Mouse (Mus musculus) MEL (cell line): ENCODE measurements around the gene Mt2. TPM values are rescaled to one million over a fixed set of nuclear protein-coding genes. Genes with fewer than 3 reads are reported as not detected.

Experiments used
- DNase-seq: peaks from one replicate; pipeline ENCODE4 v3.0.0; 2011; ENCODE audit warnings: low read depth, low spot score
- H3K27ac ChIP-seq: 2 replicates; pipeline ENCODE4 v1.5.1; 2012; ENCODE audit warnings: low read depth, mild to moderate bottlenecking, control low read depth, low read length, moderate library complexity; ENCODE audit not compliant: control insufficient read depth
- H3K27me3 ChIP-seq, 2 experiments: fragments of 150-350 bp in 1 of 2; sonication (generic) in 1 of 2; 2 replicates each; pipeline ENCODE4 v1.6.1; 2012; ENCODE audit warnings: low read length in 2 of 2, mild to moderate bottlenecking in 2 of 2, improper control_type of control experiment in 1 of 2, moderate library complexity in 1 of 2; ENCODE audit not compliant: insufficient read depth in 2 of 2, control insufficient read depth in 1 of 2
- H3K36me3 ChIP-seq, 2 experiments: 2 replicates each; pipeline ENCODE4 v1.6.1; 2012 to 2014; ENCODE audit warnings: low read length in 2 of 2, improper control_type of control experiment in 1 of 2, inconsistent platforms in 1 of 2, mild to moderate bottlenecking in 1 of 2; ENCODE audit not compliant: insufficient read depth in 2 of 2, control insufficient read depth in 1 of 2
- H3K4me1 ChIP-seq, 2 experiments: fragments of 150-350 bp in 1 of 2; sonication (generic) in 1 of 2; 2 replicates each; pipeline ENCODE4 v1.6.1; 2012; ENCODE audit warnings: low read length in 2 of 2, improper control_type of control experiment in 1 of 2, mild to moderate bottlenecking in 1 of 2; ENCODE audit not compliant: insufficient read depth in 2 of 2, control insufficient read depth in 1 of 2
- H3K4me3 ChIP-seq, 2 experiments: fragments of 150-350 bp in 1 of 2; sonication (generic) in 1 of 2; 2 replicates each; pipeline ENCODE4 v1.5.1; 2012; ENCODE audit warnings: low read depth in 2 of 2, low read length in 2 of 2, mild to moderate bottlenecking in 2 of 2, moderate library complexity in 2 of 2, control low read depth in 1 of 2, improper control_type of control experiment in 1 of 2; ENCODE audit not compliant: control insufficient read depth in 1 of 2, insufficient read depth in 1 of 2
- H3K79me2 ChIP-seq: 2 replicates; pipeline ENCODE4 v1.6.1; 2012; ENCODE audit warnings: mild to moderate bottlenecking, low read length, moderate library complexity; ENCODE audit not compliant: control insufficient read depth, poor library complexity, insufficient read depth
- H3K9ac ChIP-seq: 2 replicates; pipeline ENCODE4 v1.6.1; 2012; ENCODE audit warnings: low read depth, mild to moderate bottlenecking, control low read depth, low read length, moderate library complexity; ENCODE audit not compliant: control insufficient read depth, poor library complexity, severe bottlenecking
- H3K9me3 ChIP-seq: fragments of 150-350 bp; sonication (generic); replicated peaks from 2 replicates; pipeline ENCODE4 v1.6.1; 2012; ENCODE audit warnings: mild to moderate bottlenecking, low read length, improper control_type of control experiment, moderate library complexity; ENCODE audit not compliant: insufficient read depth
- BHLHE40 ChIP-seq: IDR thresholded peaks from 2 replicates; pipeline ENCODE4 v1.6.1; 2012; ENCODE audit warnings: low read depth, mild to moderate bottlenecking, inconsistent platforms, low read length, improper control_type of control experiment, borderline replicate concordance
- CHD1 ChIP-seq: IDR thresholded peaks from 2 replicates; pipeline ENCODE4 v1.6.1; 2012; ENCODE audit warnings: low read depth, mild to moderate bottlenecking, inconsistent platforms, low read length, improper control_type of control experiment
- ELF1 ChIP-seq: IDR thresholded peaks from 2 replicates; pipeline ENCODE4 v1.6.1; 2014; ENCODE audit warnings: low read depth, mild to moderate bottlenecking, inconsistent platforms, low read length, improper control_type of control experiment, moderate library complexity
- EP300 ChIP-seq, 2 experiments: IDR thresholded peaks; 2 replicates each; pipeline ENCODE4 v1.6.1; 2011; ENCODE audit warnings: improper control_type of control experiment in 2 of 2, low read length in 2 of 2, low read depth in 1 of 2, mild to moderate bottlenecking in 1 of 2
- ETS1 ChIP-seq: IDR thresholded peaks from 2 replicates; pipeline ENCODE4 v1.6.1; 2012; ENCODE audit warnings: low read depth, mild to moderate bottlenecking, inconsistent platforms, low read length, improper control_type of control experiment, moderate library complexity
- GABPA ChIP-seq: IDR thresholded peaks from 2 replicates; pipeline ENCODE4 v1.6.1; 2012; ENCODE audit warnings: low read depth, mild to moderate bottlenecking, inconsistent platforms, low read length, improper control_type of control experiment, moderate library complexity
- GATA1 ChIP-seq: IDR thresholded peaks from 2 replicates; pipeline ENCODE4 v1.6.1; 2011; ENCODE audit warnings: low read depth, low read length, improper control_type of control experiment
- HCFC1 ChIP-seq: IDR thresholded peaks from 2 replicates; pipeline ENCODE4 v1.6.1; 2012; ENCODE audit warnings: low read depth, mild to moderate bottlenecking, inconsistent platforms, low read length, improper control_type of control experiment, moderate library complexity
- KAT2A ChIP-seq: conservative IDR thresholded peaks from 2 replicates; pipeline ENCODE4 v1.6.1; 2012; ENCODE audit warnings: low read depth, low read length, improper control_type of control experiment, inconsistent platforms
- MAFK ChIP-seq: IDR thresholded peaks from 2 replicates; pipeline ENCODE4 v1.6.1; 2011; ENCODE audit warnings: low read depth, mild to moderate bottlenecking, low read length, improper control_type of control experiment, borderline replicate concordance
- MXI1 ChIP-seq: IDR thresholded peaks from 2 replicates; pipeline ENCODE4 v1.6.1; 2011; ENCODE audit warnings: mild to moderate bottlenecking, low read depth, low read length, improper control_type of control experiment
- MYB ChIP-seq: IDR thresholded peaks from 2 replicates; pipeline ENCODE4 v1.6.1; 2011; ENCODE audit warnings: mild to moderate bottlenecking, low read depth, low read length, improper control_type of control experiment
- NELFE ChIP-seq: IDR thresholded peaks from 2 replicates; pipeline ENCODE4 v1.6.1; 2011; ENCODE audit warnings: low read depth, low read length, improper control_type of control experiment
- NRF1 ChIP-seq: IDR thresholded peaks from 2 replicates; pipeline ENCODE4 v1.6.1; 2014; ENCODE audit warnings: low read depth, mild to moderate bottlenecking, inconsistent platforms, low read length, improper control_type of control experiment, moderate library complexity; ENCODE audit not compliant: poor library complexity, insufficient read depth, severe bottlenecking
- POLR2A ChIP-seq, 2 experiments: IDR thresholded peaks; 2 replicates each; pipeline ENCODE4 v1.6.1; 2011 to 2012; ENCODE audit warnings: low read length in 2 of 2, mild to moderate bottlenecking in 2 of 2, control low read depth in 1 of 2, improper control_type of control experiment in 1 of 2, low read depth in 1 of 2, moderate library complexity in 1 of 2; ENCODE audit not compliant: control insufficient read depth in 1 of 2, insufficient read depth in 1 of 2, poor library complexity in 1 of 2
- POLR2AphosphoS5 ChIP-seq: IDR thresholded peaks from 2 replicates; pipeline ENCODE4 v1.6.1; 2012; ENCODE audit warnings: low read depth, borderline replicate concordance, mild to moderate bottlenecking, inconsistent platforms, low read length, moderate library complexity, mixed read lengths
- RAD21 ChIP-seq: IDR thresholded peaks from 2 replicates; pipeline ENCODE4 v1.6.1; 2011; ENCODE audit warnings: mild to moderate bottlenecking, low read depth, low read length, improper control_type of control experiment
- RCOR1 ChIP-seq: IDR thresholded peaks from 2 replicates; pipeline ENCODE4 v1.6.1; 2012; ENCODE audit warnings: low read depth, mild to moderate bottlenecking, inconsistent platforms, low read length, improper control_type of control experiment
- SIN3A ChIP-seq: IDR thresholded peaks from 2 replicates; pipeline ENCODE4 v1.6.1; 2012; ENCODE audit warnings: low read length, improper control_type of control experiment, inconsistent platforms
- TBP ChIP-seq: IDR thresholded peaks from 2 replicates; pipeline ENCODE4 v1.8.0; 2011; ENCODE audit warnings: low read depth, low read length, improper control_type of control experiment
- TCF12 ChIP-seq: IDR thresholded peaks from 2 replicates; pipeline ENCODE4 v1.6.1; 2014; ENCODE audit warnings: low read depth, mild to moderate bottlenecking, inconsistent platforms, low read length, improper control_type of control experiment, moderate library complexity
- USF1 ChIP-seq: IDR thresholded peaks from 2 replicates; pipeline ENCODE4 v1.6.1; 2014; ENCODE audit warnings: low read depth, mild to moderate bottlenecking, inconsistent platforms, low read length, improper control_type of control experiment, moderate library complexity
- USF2 ChIP-seq, 2 experiments: IDR thresholded peaks; 2 replicates each; pipeline ENCODE4 v1.6.1; 2011 to 2012; ENCODE audit warnings: improper control_type of control experiment in 2 of 2, low read length in 2 of 2, borderline replicate concordance in 1 of 2, inconsistent platforms in 1 of 2, low read depth in 1 of 2, mild to moderate bottlenecking in 1 of 2; ENCODE audit not compliant: insufficient read depth in 1 of 2
- polyA plus RNA-seq, 2 experiments: library from polyadenylated mRNA; stranded (reverse) in 1 of 2; unstranded in 1 of 2; fragments of >175 nt in 1 of 2; fragments of >200 nt in 1 of 2; gene quantifications; 2 replicates each; pipeline versions ENCODE4 v1.2.1 to v1.2.4; 2012; ENCODE audit warnings: low replicate concordance in 2 of 2, low read depth in 1 of 2; ENCODE audit not compliant: insufficient read length in 2 of 2, insufficient read depth in 1 of 2, missing spikeins in 1 of 2
- total RNA-seq: library from RNA; depleted of rRNA; stranded (reverse); fragments of 300-350 nt; gene quantifications from 2 replicates; pipeline ENCODE4 v1.2.3, GENCODE M21; 2012

Mt2 gene
- total and polyA plus RNA-seq, 3 experiments, result 469 to 2,013 TPM; not detected in 1

- Histone ChIP-seq H3K27ac (peak overlapping the region; percentile 88), H3K9me3 (no peaks in the 10 kb centered on the region), H3K79me2 (peaks cover 21% of the 10 kb centered on the region), H3K4me1 (peaks cover 13 to 39% of the 10 kb centered on the region in 2 experiments), H3K4me3 (peak overlapping the region; percentile 27), H3K36me3 (peaks cover 0 to 27% of the 10 kb centered on the region in 2 experiments; a peak in 2 of 4 replicates), H3K27me3 (no peaks in the 10 kb centered on the region), H3K9ac (peak overlapping the region; percentile 67)
- TF ChIP-seq GABPA (peak; percentile 86), TBP (peak; percentile 85), ELF1 (no peak), NELFE (peak; percentile 60), CHD1 (no peak), MXI1 (0 out of 2 replicates have a peak, but pooled peaks have one; percentile 33), GATA1 (peak; percentile 65), ETS1 (peak; percentile 80), TCF12 (peak; percentile 60; the same call in 1 of the 2 replicates), SIN3A (peak; percentile 80), EP300 (IDR thresholded peaks at IDR 0.05; ENCODE audit: low read depth in 1 of 2, low read length in 2 of 2) (peak; percentile 66 to 87), BHLHE40 (peak; percentile 10; the same call in 1 of the 2 replicates), USF1 (peak; percentile 86), RAD21 (no peak), POLR2AphosphoS5 (no peak), MYB (peak; percentile 47; the same call in 1 of the 2 replicates), RCOR1 (peak; percentile 52; the same call in 1 of the 2 replicates), NRF1 (no peak), MAFK (peak; percentile 63; the same call in 1 of the 2 replicates), USF2 (IDR thresholded peaks at IDR 0.05; ENCODE audit: borderline replicate concordance in 1 of 2, insufficient read depth in 1 of 2, low read depth in 1 of 2, low read length in 2 of 2) (0 out of 4 replicates have a peak, but pooled peaks of 1 of the 2 experiments have one; percentile 50), HCFC1 (no peak), KAT2A (no peak), POLR2A (IDR thresholded peaks at IDR 0.05; ENCODE audit: control insufficient read depth in 1 of 2, insufficient read depth in 1 of 2, low read depth in 1 of 2, low read length in 2 of 2, poor library complexity in 1 of 2) (peak in 1 of 2 experiments; percentile 77; a peak in 2 of 4 replicates)
- peak; percentile 84 for DNase-seq
Measured at GRCm38 (mm10) chr8:94169547-94169946, 2.9 kb upstream of the Mt2 start.
